8 mouse cellular contexts compared by ENCODE assay signal in genomic region chr10:8213906-8214421, GRCm38 (mm10).
DNase-seq lines count a peak whose midpoint lies in the region; ATAC-seq and TF ChIP-seq lines count a peak whose summit lies in the region.

No protein-coding gene starts in this region.

- TF ChIP-seq CTCF in CH12.LX (conservative IDR thresholded peaks at IDR 0.05 in 1 of 2, IDR thresholded peaks at IDR 0.05 in 1 of 2; ENCODE audit: low read depth in 2 of 2, low read length in 2 of 2) = no peak
- TF ChIP-seq CTCF in intestine, postnatal 0 days (IDR thresholded peaks at IDR 0.05; ENCODE audit: low read depth) = no peak
- no peak for TF ChIP-seq CTCF in liver, postnatal 0 days (IDR thresholded peaks at IDR 0.05; ENCODE audit: low read depth)

- no peaks in the 10 kb centered on the region for H3K79me2 ChIP-seq in CH12.LX (replicated peaks; ENCODE audit: control insufficient read depth, extremely low read depth, insufficient read depth, poor library complexity, severe bottlenecking)

- H3K9ac ChIP-seq in CH12.LX (ENCODE audit: insufficient read depth, low read depth) = no peak overlapping the region
- H3K9ac ChIP-seq in intestine, postnatal 0 days (ENCODE audit: low read depth, low read length) = no peak overlapping the region
- no peak overlapping the region for H3K9ac ChIP-seq in liver, postnatal 0 days (replicated peaks)
- no peak overlapping the region for H3K9ac ChIP-seq in forebrain, embryonic 14.5 days (ENCODE audit: low read length)

- H3K4me1 ChIP-seq in CH12.LX (ENCODE audit: control insufficient read depth in 1 of 2, insufficient read depth in 2 of 2) = peaks cover 8 to 15% of the 10 kb centered on the region in 2 experiments
- H3K4me1 ChIP-seq in intestine, postnatal 0 days (replicated peaks; ENCODE audit: control insufficient read depth, insufficient read depth, low read length) = no peaks in the 10 kb centered on the region
- H3K4me1 ChIP-seq in liver, postnatal 0 days (ENCODE audit: insufficient read depth) = peaks cover 16% of the 10 kb centered on the region
- H3K4me1 ChIP-seq in forebrain, embryonic 14.5 days (ENCODE audit: control insufficient read depth, insufficient read depth, low read length) = no peaks in the 10 kb centered on the region

- no peaks in the 10 kb centered on the region for H3K27me3 ChIP-seq in CH12.LX (replicated peaks)
- H3K27me3 ChIP-seq in intestine, postnatal 0 days (replicated peaks; ENCODE audit: control insufficient read depth, insufficient read depth, low read length) = no peaks in the 10 kb centered on the region
- H3K27me3 ChIP-seq in liver, postnatal 0 days (ENCODE audit: insufficient read depth, low read length) = no peaks in the 10 kb centered on the region
- no peaks in the 10 kb centered on the region for H3K27me3 ChIP-seq in forebrain, embryonic 14.5 days (replicated peaks; ENCODE audit: control insufficient read depth, insufficient read depth, low read length)

- no peak for TF ChIP-seq EP300 in CH12.LX (IDR thresholded peaks at IDR 0.05; ENCODE audit: low read length)
- no peak for TF ChIP-seq EP300 in liver, postnatal 0 days (IDR thresholded peaks at IDR 0.05; ENCODE audit: low read depth)

- DNase-seq in CH12.LX (ENCODE audit: extremely low read depth) = no peak
- DNase-seq in embryo, embryonic 10 days (ENCODE audit: low spot score) = peak; percentile 81
- peak; percentile 49 for DNase-seq in liver, postnatal 0 days
- peak; percentile 40 for DNase-seq in spleen, adult 12 weeks (ENCODE audit: low spot score)
- no peak for DNase-seq in cerebellum, adult 11-12 months
- no peak for DNase-seq in gastrocnemius, postnatal 4 days (ENCODE audit: low spot score in 2 of 2)
- DNase-seq in forebrain, embryonic 14.5 days (ENCODE audit: low spot score) = no peak

- H3K4me3 ChIP-seq in CH12.LX (replicated peaks in 1 of 3; ENCODE audit: low read depth in 2 of 3, low read length in 2 of 3, poor library complexity in 1 of 3) = no peak overlapping the region
- no peak overlapping the region for H3K4me3 ChIP-seq in intestine, postnatal 0 days (ENCODE audit: low read depth, low read length)
- H3K4me3 ChIP-seq in liver, postnatal 0 days (ENCODE audit: low read depth, low read length) = no peak overlapping the region
- H3K4me3 ChIP-seq in forebrain, embryonic 14.5 days (ENCODE audit: low read depth, low read length) = no peak overlapping the region

- dilution Hi-C loops in CH12.LX (cut with MboI; ENCODE audit: extremely low pct_ligation_motif_present, extremely low pct_unique_long_range_greater_than_20kb, low sequenced_read_pairs) = no loop called here

- TF ChIP-seq POLR2A in CH12.LX (IDR thresholded peaks at IDR 0.05; ENCODE audit: low read depth, low read length) = peak; percentile 36; the same call in 1 of the 2 replicates

- H3K27ac ChIP-seq in CH12.LX (ENCODE audit: insufficient read depth, low read depth) = no peak overlapping the region
- no peak overlapping the region for H3K27ac ChIP-seq in intestine, postnatal 0 days (ENCODE audit: low read depth, low read length)
- peak overlapping the region; percentile 60; the same call in 1 of the 2 replicates for H3K27ac ChIP-seq in liver, postnatal 0 days (ENCODE audit: low read depth)
- no peak overlapping the region for H3K27ac ChIP-seq in forebrain, embryonic 14.5 days (ENCODE audit: low read depth, low read length)

- peak; percentile 77 for ATAC-seq in intestine, postnatal 0 days
- peak; percentile 29 for ATAC-seq in liver, postnatal 0 days
- ATAC-seq in forebrain, embryonic 14.5 days = no peak

- H3K36me3 ChIP-seq in CH12.LX (replicated peaks in 1 of 2; ENCODE audit: control insufficient read depth in 1 of 2, insufficient read depth in 1 of 2, low read length in 1 of 2) = no peaks in the 10 kb centered on the region
- H3K36me3 ChIP-seq in intestine, postnatal 0 days (ENCODE audit: control insufficient read depth, insufficient read depth) = no peaks in the 10 kb centered on the region
- H3K36me3 ChIP-seq in liver, postnatal 0 days (replicated peaks; ENCODE audit: insufficient read depth, low read length) = no peaks in the 10 kb centered on the region
- H3K36me3 ChIP-seq in forebrain, embryonic 14.5 days (ENCODE audit: control insufficient read depth, insufficient read depth, low read length) = no peaks in the 10 kb centered on the region

- in situ Hi-C loops in CH12.LX (cut with MboI; ENCODE audit: low pct_ligation_motif_present, low pct_unique_long_range_greater_than_20kb, low sequenced_read_pairs) = no loop called here

- 17% methylated on average over 16 of the region's 16 CpGs for whole genome bisulfite sequencing in intestine, postnatal 0 days
- 35% methylated on average over 16 of the region's 16 CpGs for WGBS in liver, postnatal 0 days (ENCODE audit: insufficient replicate concordance)
- WGBS in forebrain, embryonic 14.5 days = 74% methylated on average over 16 of the region's 16 CpGs

- TF ChIP-seq RAD21 in CH12.LX (IDR thresholded peaks at IDR 0.05; ENCODE audit: low read depth, low read length) = no peak

- H3K9me3 ChIP-seq in CH12.LX (replicated peaks; ENCODE audit: low read length) = no peaks in the 10 kb centered on the region
- H3K9me3 ChIP-seq in intestine, postnatal 0 days (ENCODE audit: control insufficient read depth) = no peaks in the 10 kb centered on the region
- no peaks in the 10 kb centered on the region for H3K9me3 ChIP-seq in liver, postnatal 0 days (ENCODE audit: low read length)
- no peaks in the 10 kb centered on the region for H3K9me3 ChIP-seq in forebrain, embryonic 14.5 days (replicated peaks; ENCODE audit: control insufficient read depth, low read length)

- peak overlapping the region; percentile 3; the same call in 1 of the 2 replicates for H3K4me2 ChIP-seq in CH12.LX (ENCODE audit: insufficient read depth, low read depth, poor library complexity, severe bottlenecking)
- peak overlapping the region; percentile 31 for H3K4me2 ChIP-seq in intestine, postnatal 0 days (replicated peaks; ENCODE audit: low read depth)
- H3K4me2 ChIP-seq in liver, postnatal 0 days (ENCODE audit: low read depth, low read length) = peak overlapping the region; percentile 49
- no peak overlapping the region for H3K4me2 ChIP-seq in forebrain, embryonic 14.5 days (ENCODE audit: low read length)

TF ChIP-seq in CH12.LX, 34 proteins besides CTCF, POLR2A, EP300 and RAD21:
- TF ChIP-seq BHLHE40 (IDR thresholded peaks at IDR 0.05; ENCODE audit: low read depth, low read length) = peak; percentile 29; the same call in 1 of the 2 replicates
- no peak for TF ChIP-seq MEF2A (IDR thresholded peaks at IDR 0.05; ENCODE audit: borderline replicate concordance, low read depth, low read length)
TF ChIP-seq in CH12.LX: peak in this region for 1.

Comparison
In these comparisons a context has a peak if more than half of its experiments do, and no peak if none do; other contexts are left out.
1. DNase-seq: peak in embryo, embryonic 10 days (single experiment), liver, postnatal 0 days (single experiment) and spleen, adult 12 weeks (single experiment); none in CH12.LX (single experiment), cerebellum, adult 11-12 months (single experiment), gastrocnemius, postnatal 4 days (0 of 2) and forebrain, embryonic 14.5 days (single experiment).